Mouse (Mus musculus) CH12.LX (cell line): Measurements from ENCODE around the gene Scd4. TPM values are rescaled to one million over a fixed set of nuclear protein-coding genes. Genes with fewer than 3 reads are reported as not detected.

Experiments used
- DNase-seq: peaks from one replicate; pipeline ENCODE4 v3.0.0-alpha.2; 2013; ENCODE audit errors: extremely low read depth
- H3K27ac ChIP-seq: 2 replicates; pipeline ENCODE4 v1.5.1; 2012; ENCODE audit warnings: low read depth, mild to moderate bottlenecking, control low read depth, moderate library complexity; ENCODE audit not compliant: insufficient read depth
- H3K27me3 ChIP-seq: replicated peaks from 2 replicates; pipeline ENCODE3; 2012; ENCODE audit warnings: inconsistent platforms
- H3K36me3 ChIP-seq, 2 experiments: replicated peaks in 1 of 2; 2 replicates each; pipeline versions ENCODE3 to v1.6.1; 2012; ENCODE audit warnings: inconsistent platforms in 1 of 2, low read length in 1 of 2, mild to moderate bottlenecking in 1 of 2, mixed read lengths in 1 of 2, moderate library complexity in 1 of 2; ENCODE audit not compliant: control insufficient read depth in 1 of 2, insufficient read depth in 1 of 2
- H3K4me1 ChIP-seq, 2 experiments: 2 replicates each; pipeline ENCODE4 v1.6.1; 2012; ENCODE audit warnings: inconsistent platforms in 1 of 2, moderate library complexity in 1 of 2; ENCODE audit not compliant: insufficient read depth in 2 of 2, control insufficient read depth in 1 of 2
- H3K4me2 ChIP-seq: 2 replicates; pipeline ENCODE4 v1.6.1; 2012; ENCODE audit warnings: low read depth, mild to moderate bottlenecking, control low read depth; ENCODE audit not compliant: poor library complexity, insufficient read depth, severe bottlenecking
- H3K4me3 ChIP-seq, 3 experiments: fragments of 150-350 bp in 1 of 3; sonication (generic) in 1 of 3; replicated peaks in 1 of 3; 2 replicates each; pipeline versions ENCODE3 to v1.5.1; 2011 to 2012; ENCODE audit warnings: low read depth in 2 of 3, low read length in 2 of 3, mild to moderate bottlenecking in 2 of 3, moderate library complexity in 2 of 3, control low read depth in 1 of 3, improper control_type of control experiment in 1 of 3, inconsistent platforms in 1 of 3, mixed read lengths in 1 of 3; ENCODE audit not compliant: poor library complexity in 1 of 3
- H3K79me2 ChIP-seq: replicated peaks from 2 replicates; pipeline ENCODE4 v1.6.1; 2012; ENCODE audit warnings: mild to moderate bottlenecking, moderate library complexity; ENCODE audit not compliant: control insufficient read depth, poor library complexity, insufficient read depth, severe bottlenecking; ENCODE audit errors: extremely low read depth
- H3K9ac ChIP-seq: 2 replicates; pipeline ENCODE4 v1.6.1; 2012; ENCODE audit warnings: low read depth, mild to moderate bottlenecking, control low read depth, moderate library complexity; ENCODE audit not compliant: insufficient read depth
- H3K9me3 ChIP-seq: replicated peaks from 2 replicates; pipeline ENCODE3; 2012; ENCODE audit warnings: low read length, inconsistent platforms, mixed read lengths
- CHD2 ChIP-seq: IDR thresholded peaks from 2 replicates; pipeline ENCODE4 v1.6.1; 2011; ENCODE audit warnings: low read length, improper control_type of control experiment
- E2F4 ChIP-seq: IDR thresholded peaks from 2 replicates; pipeline ENCODE4 v1.6.1; 2011; ENCODE audit warnings: low read depth, low read length, improper control_type of control experiment; ENCODE audit not compliant: insufficient replicate concordance
- ELF1 ChIP-seq: IDR thresholded peaks from 2 replicates; pipeline ENCODE4 v1.6.1; 2014; ENCODE audit warnings: low read depth, mild to moderate bottlenecking, inconsistent platforms, low read length, improper control_type of control experiment
- EP300 ChIP-seq: IDR thresholded peaks from 2 replicates; pipeline ENCODE4 v1.6.1; 2011; ENCODE audit warnings: low read length, improper control_type of control experiment
- ETS1 ChIP-seq: conservative IDR thresholded peaks from 2 replicates; pipeline ENCODE4 v1.6.1; 2012; ENCODE audit warnings: low read depth, mild to moderate bottlenecking, inconsistent platforms, low read length, improper control_type of control experiment, moderate library complexity
- HCFC1 ChIP-seq: IDR thresholded peaks from 2 replicates; pipeline ENCODE4 v1.6.1; 2012; ENCODE audit warnings: low read depth, mild to moderate bottlenecking, inconsistent platforms, low read length, improper control_type of control experiment
- JUN ChIP-seq: IDR thresholded peaks from 2 replicates; pipeline ENCODE4 v1.6.1; 2011; ENCODE audit warnings: low read depth, mild to moderate bottlenecking, low read length, improper control_type of control experiment, moderate library complexity; ENCODE audit not compliant: insufficient read depth
- JUND ChIP-seq: conservative IDR thresholded peaks from 2 replicates; pipeline ENCODE4 v1.6.1; 2011; ENCODE audit warnings: low read depth, low read length, improper control_type of control experiment
- MAFK ChIP-seq: IDR thresholded peaks from 2 replicates; pipeline ENCODE4 v1.6.1; 2011; ENCODE audit warnings: low read length, improper control_type of control experiment; ENCODE audit not compliant: insufficient replicate concordance
- MXI1 ChIP-seq: IDR thresholded peaks from 2 replicates; pipeline ENCODE4 v1.6.1; 2011; ENCODE audit warnings: mild to moderate bottlenecking, low read depth, low read length, improper control_type of control experiment
- NELFE ChIP-seq: IDR thresholded peaks from 2 replicates; pipeline ENCODE4 v1.6.1; 2011; ENCODE audit warnings: low read depth, low read length, improper control_type of control experiment
- NRF1 ChIP-seq: IDR thresholded peaks from 2 replicates; pipeline ENCODE4 v1.6.1; 2014; ENCODE audit warnings: low read depth, mild to moderate bottlenecking, inconsistent platforms, low read length, improper control_type of control experiment, moderate library complexity
- PAX5 ChIP-seq: IDR thresholded peaks from 2 replicates; pipeline ENCODE4 v1.6.1; 2012; ENCODE audit warnings: low read length, inconsistent platforms, mixed read lengths
- POLR2A ChIP-seq: IDR thresholded peaks from 2 replicates; pipeline ENCODE4 v1.6.1; 2011; ENCODE audit warnings: low read depth, mild to moderate bottlenecking, improper control_type of control experiment, low read length
- POLR2AphosphoS2 ChIP-seq: IDR thresholded peaks from 2 replicates; pipeline ENCODE4 v1.6.1; 2011; ENCODE audit warnings: low read depth, low read length, improper control_type of control experiment
- RCOR1 ChIP-seq: conservative IDR thresholded peaks from 2 replicates; pipeline ENCODE4 v1.6.1; 2012; ENCODE audit warnings: low read depth, mild to moderate bottlenecking, inconsistent platforms, low read length, improper control_type of control experiment
- SIN3A ChIP-seq: IDR thresholded peaks from 2 replicates; pipeline ENCODE4 v1.6.1; 2012; ENCODE audit warnings: low read length, improper control_type of control experiment, inconsistent platforms
- SMC3 ChIP-seq: IDR thresholded peaks from 2 replicates; pipeline ENCODE4 v1.6.1; 2011; ENCODE audit warnings: low read depth, low read length, improper control_type of control experiment
- UBTF ChIP-seq: IDR thresholded peaks from 2 replicates; pipeline ENCODE4 v1.6.1; 2012; ENCODE audit warnings: low read depth, mild to moderate bottlenecking, inconsistent platforms, low read length, improper control_type of control experiment, moderate library complexity
- USF2 ChIP-seq: conservative IDR thresholded peaks from 2 replicates; pipeline ENCODE4 v1.6.1; 2011; ENCODE audit warnings: low read depth, low read length, improper control_type of control experiment
- ZC3H11A ChIP-seq: IDR thresholded peaks from 2 replicates; pipeline ENCODE4 v1.6.1; 2012; ENCODE audit warnings: low read depth, mild to moderate bottlenecking, inconsistent platforms, low read length, improper control_type of control experiment
- ZMIZ1 ChIP-seq: IDR thresholded peaks from 2 replicates; pipeline ENCODE4 v1.6.1; 2012; ENCODE audit warnings: low read depth, mild to moderate bottlenecking, inconsistent platforms, low read length, improper control_type of control experiment
- dilution Hi-C: fragments of 300-500 bp; cut with MboI; formaldehyde crosslinking; loops from 2 replicates; pipeline ENCODE4 v1.14.3; 2020; ENCODE audit warnings: low sequenced_read_pairs; ENCODE audit not compliant: extremely low pct_unique_long_range_greater_than_20kb, extremely low pct_ligation_motif_present
- in situ Hi-C: fragments of 300-500 bp; cut with MboI; formaldehyde crosslinking; loops from 3 replicates; pipeline ENCODE4 v1.14.3; 2019; ENCODE audit warnings: low sequenced_read_pairs, low pct_ligation_motif_present, low pct_unique_long_range_greater_than_20kb, mixed read lengths
- polyA plus RNA-seq: library from polyadenylated mRNA; unstranded; fragments of >175 nt; gene quantifications from 2 replicates; pipeline ENCODE4 v1.2.1, GENCODE M21; 2012; ENCODE audit warnings: low read depth; ENCODE audit not compliant: insufficient read length
- total RNA-seq, 2 experiments: library from RNA; depleted of rRNA; stranded (reverse); fragments of 300-350 nt in 1 of 2; fragments of >200 nt in 1 of 2; gene quantifications; 2 replicates each; pipeline ENCODE4 v1.2.3; 2012 to 2014

Gene Scd4
- total and polyA plus RNA-seq, 3 experiments: 0.11 TPM; not detected in 2

- in situ Hi-C loops (no loop called here), dilution Hi-C loops (no loop called here)
- Histone ChIP-seq H3K36me3 (no peaks in the 10 kb centered on the region), H3K4me2 (no peak overlapping the region), H3K27ac (no peak overlapping the region), H3K4me3 (no peak overlapping the region), H3K9me3 (no peaks in the 10 kb centered on the region), H3K27me3 (no peaks in the 10 kb centered on the region), H3K4me1 (peaks cover 3 to 39% of the 10 kb centered on the region in 2 experiments; a peak in 3 of 4 replicates), H3K9ac (no peak overlapping the region), H3K79me2 (no peaks in the 10 kb centered on the region)
- DNase-seq: no peak
- TF ChIP-seq JUND: no peak
- no peak for TF ChIP-seq HCFC1
- TF ChIP-seq MXI1: no peak
- no peak for TF ChIP-seq NELFE
- TF ChIP-seq MAFK: no peak
- TF ChIP-seq POLR2AphosphoS2: no peak
- no peak for TF ChIP-seq SIN3A
- no peak for TF ChIP-seq SMC3
- TF ChIP-seq POLR2A: no peak
- TF ChIP-seq PAX5: no peak
- no peak for TF ChIP-seq NRF1
- TF ChIP-seq JUN: no peak
- no peak for TF ChIP-seq ETS1
- no peak for TF ChIP-seq ELF1
- TF ChIP-seq CHD2: no peak
- no peak for TF ChIP-seq USF2
Observed at GRCm38 (mm10) chr19:44369371-44369770, 36.5 kb downstream of the Scd4 start.

GRCm38 (mm10) chr19:44370231-44370630, 37.3 kb downstream of the Scd4 start:
- Histone ChIP-seq H3K36me3 (no peaks in the 10 kb centered on the region), H3K79me2 (no peaks in the 10 kb centered on the region), H3K4me3 (no peak overlapping the region), H3K9ac (no peak overlapping the region), H3K27ac (no peak overlapping the region), H3K27me3 (no peaks in the 10 kb centered on the region), H3K9me3 (no peaks in the 10 kb centered on the region), H3K4me1 (peaks cover 8 to 47% of the 10 kb centered on the region in 2 experiments), H3K4me2 (no peak overlapping the region)
- TF ChIP-seq ZC3H11A (no peak), MXI1 (no peak), RCOR1 (no peak), ELF1 (no peak), UBTF (no peak), CHD2 (no peak), PAX5 (no peak), EP300 (no peak), HCFC1 (no peak), ZMIZ1 (no peak), E2F4 (no peak), POLR2A (no peak), SMC3 (no peak), USF2 (no peak)
- DNase-seq: no peak
- dilution Hi-C loops (no loop called here), in situ Hi-C loops (loop anchor here (5.0 to 10.0 kb wide), 3 partner anchors 47 to 185 kb away; partner anchors contain the start of genes Gm20538 and Ndufb8)
